Mouse (Mus musculus): ENCODE results near the gene Rpl19.
A peak's percentile ranks its signal among the peaks of the same experiment; 100 is the strongest.

Gene Rpl19

GRCm38 (mm10) chr11:98057466-98057865 lies 31.0 kb downstream of the Rpl19 start:
- DNase-seq, result no peak

GRCm38 (mm10) chr11:98057998-98058397 lies 31.5 kb downstream of the Rpl19 start:
- DNase-seq, result no peak

GRCm38 (mm10) chr11:98059662-98060061 lies 33.2 kb downstream of the Rpl19 start:
- DNase-seq, result no peak

GRCm38 (mm10) chr11:98060104-98060692 lies 33.7 kb downstream of the Rpl19 start:
- no peak for DNase-seq

- DNase-seq, result no peak
Measured at GRCm38 (mm10) chr11:98061441-98061840, 34.9 kb downstream of the Rpl19 start.

GRCm38 (mm10) chr11:98061904-98062562 lies 35.5 kb downstream of the Rpl19 start:
- DNase-seq, result peak; percentile 38

- no peak for DNase-seq
Measured at GRCm38 (mm10) chr11:98066201-98066600, 39.7 kb downstream of the Rpl19 start.

- DNase-seq, result no peak
Measured at GRCm38 (mm10) chr11:98067255-98067654, 40.7 kb downstream of the Rpl19 start.

- no peak for DNase-seq
Measured at GRCm38 (mm10) chr11:98073442-98073841, 46.9 kb downstream of the Rpl19 start.

- peak; percentile 95 for DNase-seq
Measured at GRCm38 (mm10) chr11:98075195-98075808, 48.8 kb downstream of the Rpl19 start.

- no peak for DNase-seq
Measured at GRCm38 (mm10) chr11:98077086-98077485, 50.6 kb downstream of the Rpl19 start.
